Mouse (Mus musculus): ENCODE data around the gene Gm12166. TPM values are rescaled to one million over a fixed set of nuclear protein-coding genes. Genes with fewer than 3 reads are reported as not detected.

Gm12166 gene
- polyA plus RNA-seq, 1 experiment from 2014 or later, result 6.6 TPM

- H3K27ac ChIP-seq, result no peak overlapping the region
- H3K27me3 ChIP-seq (ENCODE audit: control insufficient read depth, insufficient read depth, low read length), result no peaks in the 10 kb centered on the region
- H3K4me2 ChIP-seq (replicated peaks), result no peak overlapping the region
- no peak overlapping the region for H3K9ac ChIP-seq
- no peaks in the 10 kb centered on the region for H3K9me3 ChIP-seq (ENCODE audit: control insufficient read depth, low read length)
- DNase-seq (ENCODE audit: low spot score) (no peak), ATAC-seq (ENCODE audit: low FRiP score) (no peak)
- H3K36me3 ChIP-seq (replicated peaks; ENCODE audit: control insufficient read depth, insufficient read depth), result peaks cover 25% of the 10 kb centered on the region
- 95% methylated on average over 10 of the region's 10 CpGs for WGBS
- H3K4me3 ChIP-seq (replicated peaks; ENCODE audit: low read length), result no peak overlapping the region
- peaks cover 24% of the 10 kb centered on the region for H3K4me1 ChIP-seq (replicated peaks; ENCODE audit: control insufficient read depth, insufficient read depth, low read length)
Measured at GRCm38 (mm10) chr11:46067371-46068060, 15.4 kb upstream of the Gm12166 start.

- peak overlapping the region; percentile 41; the same call in 1 of the 2 replicates for H3K27ac ChIP-seq
Measured at GRCm38 (mm10) chr11:46065201-46066011, 13.3 kb upstream of the Gm12166 start.

GRCm38 (mm10) chr11:46064767-46065166, 12.6 kb upstream of the Gm12166 start:
- H3K36me3 ChIP-seq (replicated peaks; ENCODE audit: control insufficient read depth, insufficient read depth), result peaks cover 37% of the 10 kb centered on the region
- H3K4me1 ChIP-seq (replicated peaks; ENCODE audit: control insufficient read depth, insufficient read depth, low read length), result peaks cover 17% of the 10 kb centered on the region
- H3K9me3 ChIP-seq (ENCODE audit: control insufficient read depth, low read length), result no peaks in the 10 kb centered on the region
- no peak for ATAC-seq (ENCODE audit: low FRiP score)
- no peak for DNase-seq (ENCODE audit: low spot score)
- H3K27me3 ChIP-seq (ENCODE audit: control insufficient read depth, insufficient read depth, low read length), result no peaks in the 10 kb centered on the region
- H3K4me3 ChIP-seq (replicated peaks; ENCODE audit: low read length), result no peak overlapping the region
- 66% methylated on average over 8 of the region's 8 CpGs for WGBS
- H3K4me2 ChIP-seq (replicated peaks), result no peak overlapping the region
- no peak overlapping the region for H3K27ac ChIP-seq
- no peak overlapping the region for H3K9ac ChIP-seq

More at GRCm38 (mm10) chr11:46065201-46066011, 13.3 kb upstream of the Gm12166 start:
- DNase-seq (ENCODE audit: low spot score) (no peak), ATAC-seq (ENCODE audit: low FRiP score) (peak; percentile 72; the same call in 1 of the 2 replicates)
- Histone ChIP-seq H3K9me3 (ENCODE audit: control insufficient read depth, low read length) (no peaks in the 10 kb centered on the region), H3K9ac (no peak overlapping the region), H3K4me3 (replicated peaks; ENCODE audit: low read length) (no peak overlapping the region), H3K4me2 (replicated peaks) (no peak overlapping the region), H3K36me3 (replicated peaks; ENCODE audit: control insufficient read depth, insufficient read depth) (peaks cover 37% of the 10 kb centered on the region), H3K4me1 (replicated peaks; ENCODE audit: control insufficient read depth, insufficient read depth, low read length) (peaks cover 23% of the 10 kb centered on the region), H3K27me3 (ENCODE audit: control insufficient read depth, insufficient read depth, low read length) (no peaks in the 10 kb centered on the region)
- 48% methylated on average over 21 of the region's 21 CpGs for WGBS

- Histone ChIP-seq H3K9ac (no peak overlapping the region), H3K27ac (no peak overlapping the region)
- DNase-seq (ENCODE audit: low spot score), result no peak
Measured at GRCm38 (mm10) chr11:46062993-46063731, 11.0 kb upstream of the Gm12166 start.

GRCm38 (mm10) chr11:46062569-46062968, 10.4 kb upstream of the Gm12166 start:
- H3K27ac ChIP-seq, result no peak overlapping the region
- no peak overlapping the region for H3K4me3 ChIP-seq (replicated peaks; ENCODE audit: low read length)
- no peak for DNase-seq (ENCODE audit: low spot score)
- no peak overlapping the region for H3K4me2 ChIP-seq (replicated peaks)
- ATAC-seq (ENCODE audit: low FRiP score), result no peak
- H3K9me3 ChIP-seq (ENCODE audit: control insufficient read depth, low read length), result no peaks in the 10 kb centered on the region
- peaks cover 18% of the 10 kb centered on the region for H3K4me1 ChIP-seq (replicated peaks; ENCODE audit: control insufficient read depth, insufficient read depth, low read length)
- no peaks in the 10 kb centered on the region for H3K27me3 ChIP-seq (ENCODE audit: control insufficient read depth, insufficient read depth, low read length)
- H3K36me3 ChIP-seq (replicated peaks; ENCODE audit: control insufficient read depth, insufficient read depth), result peaks cover 37% of the 10 kb centered on the region
- no peak overlapping the region for H3K9ac ChIP-seq
- WGBS, result 51% methylated on average over 4 of the region's 4 CpGs

More at GRCm38 (mm10) chr11:46062993-46063731, 11.0 kb upstream of the Gm12166 start:
- Histone ChIP-seq H3K36me3 (replicated peaks; ENCODE audit: control insufficient read depth, insufficient read depth) (peaks cover 37% of the 10 kb centered on the region), H3K4me1 (replicated peaks; ENCODE audit: control insufficient read depth, insufficient read depth, low read length) (peaks cover 12% of the 10 kb centered on the region), H3K4me3 (replicated peaks; ENCODE audit: low read length) (no peak overlapping the region), H3K9me3 (ENCODE audit: control insufficient read depth, low read length) (no peaks in the 10 kb centered on the region), H3K4me2 (replicated peaks) (no peak overlapping the region), H3K27me3 (ENCODE audit: control insufficient read depth, insufficient read depth, low read length) (no peaks in the 10 kb centered on the region)
- 62% methylated on average over 9 of the region's 9 CpGs for WGBS
- no peak for ATAC-seq (ENCODE audit: low FRiP score)

- Histone ChIP-seq H3K36me3 (replicated peaks; ENCODE audit: control insufficient read depth, insufficient read depth) (peaks cover 37% of the 10 kb centered on the region), H3K27ac (no peak overlapping the region), H3K4me1 (replicated peaks; ENCODE audit: control insufficient read depth, insufficient read depth, low read length) (peaks cover 24% of the 10 kb centered on the region), H3K9me3 (ENCODE audit: control insufficient read depth, low read length) (no peaks in the 10 kb centered on the region), H3K27me3 (ENCODE audit: control insufficient read depth, insufficient read depth, low read length) (no peaks in the 10 kb centered on the region), H3K4me3 (replicated peaks; ENCODE audit: low read length) (no peak overlapping the region), H3K4me2 (replicated peaks) (no peak overlapping the region), H3K9ac (no peak overlapping the region)
- 89% methylated on average over 6 of the region's 6 CpGs for WGBS
- no peak for DNase-seq (ENCODE audit: low spot score)
- no peak for ATAC-seq (ENCODE audit: low FRiP score)
Measured at GRCm38 (mm10) chr11:46061776-46062445, 9.8 kb upstream of the Gm12166 start.

GRCm38 (mm10) chr11:46060651-46061020, 8.5 kb upstream of the Gm12166 start:
- 79% methylated on average over 5 of the region's 5 CpGs for WGBS
- Histone ChIP-seq H3K4me2 (replicated peaks) (no peak overlapping the region), H3K4me1 (replicated peaks; ENCODE audit: control insufficient read depth, insufficient read depth, low read length) (peaks cover 22% of the 10 kb centered on the region), H3K27ac (no peak overlapping the region), H3K9ac (no peak overlapping the region), H3K36me3 (replicated peaks; ENCODE audit: control insufficient read depth, insufficient read depth) (peaks cover 28% of the 10 kb centered on the region; the same call in 1 of the 2 replicates), H3K9me3 (ENCODE audit: control insufficient read depth, low read length) (no peaks in the 10 kb centered on the region), H3K4me3 (replicated peaks; ENCODE audit: low read length) (no peak overlapping the region), H3K27me3 (ENCODE audit: control insufficient read depth, insufficient read depth, low read length) (no peaks in the 10 kb centered on the region)
- ATAC-seq (ENCODE audit: low FRiP score) (no peak), DNase-seq (ENCODE audit: low spot score) (no peak)

- Histone ChIP-seq H3K27ac (no peak overlapping the region), H3K4me2 (replicated peaks) (no peak overlapping the region), H3K9ac (no peak overlapping the region), H3K36me3 (replicated peaks; ENCODE audit: control insufficient read depth, insufficient read depth) (peaks cover 26% of the 10 kb centered on the region; the same call in 1 of the 2 replicates), H3K9me3 (ENCODE audit: control insufficient read depth, low read length) (no peaks in the 10 kb centered on the region), H3K4me3 (replicated peaks; ENCODE audit: low read length) (no peak overlapping the region), H3K27me3 (ENCODE audit: control insufficient read depth, insufficient read depth, low read length) (no peaks in the 10 kb centered on the region), H3K4me1 (replicated peaks; ENCODE audit: control insufficient read depth, insufficient read depth, low read length) (peaks cover 18% of the 10 kb centered on the region)
- ATAC-seq (ENCODE audit: low FRiP score) (no peak), DNase-seq (ENCODE audit: low spot score) (no peak)
- 74% methylated on average over 8 of the region's 8 CpGs for WGBS
Measured at GRCm38 (mm10) chr11:46059887-46060650, 7.9 kb upstream of the Gm12166 start.

Data from hindbrain, embryonic 14.5 days (tissue).